Mouse (Mus musculus) stomach, postnatal 0 days (tissue): ENCODE data around the gene Stub1. TPM values are rescaled to one million over a fixed set of nuclear protein-coding genes. Genes with fewer than 3 reads are reported as not detected.
"Not testable (repeated sequence)": the region's sequence is repeated elsewhere in the genome, so short reads cannot be mapped to it uniquely, and the experiment has no call there.

ENCODE experiments used
- ATAC-seq: fragments of 200-750 bp; cut with Nextera tagmentation; 2 replicates; pipeline ENCODE4 v1.8.0; 2017; ENCODE audit not compliant: low FRiP score, low TSS enrichment
- DNase-seq: peaks from one replicate; pipeline ENCODE4 v3.0.0-alpha.2; 2016; ENCODE audit warnings: low spot score
- H3K27ac ChIP-seq: fragments of 300-500 bp; sonication (generic); replicated peaks from 2 replicates; pipeline ENCODE4 v1.5.1; 2014; ENCODE audit warnings: mild to moderate bottlenecking, control low read depth
- H3K27me3 ChIP-seq: fragments of 300-500 bp; sonication (generic); 2 replicates; pipeline ENCODE4 v1.6.1; 2014; ENCODE audit warnings: low read length; ENCODE audit not compliant: control insufficient read depth, insufficient read depth
- H3K36me3 ChIP-seq: fragments of 300-500 bp; sonication (generic); 2 replicates; pipeline ENCODE4 v1.6.1; 2014; ENCODE audit warnings: low read length, mixed read lengths; ENCODE audit not compliant: control insufficient read depth, insufficient read depth
- H3K4me1 ChIP-seq: fragments of 300-500 bp; sonication (generic); replicated peaks from 2 replicates; pipeline ENCODE4 v1.6.1; 2014; ENCODE audit warnings: antibody characterized with exemption; ENCODE audit not compliant: control insufficient read depth, insufficient read depth
- H3K4me2 ChIP-seq: fragments of 300-500 bp; sonication (generic); replicated peaks from 2 replicates; pipeline ENCODE4 v1.6.1; 2014; ENCODE audit warnings: low read depth, mild to moderate bottlenecking, control low read depth, moderate library complexity
- H3K4me3 ChIP-seq: fragments of 300-500 bp; sonication (generic); 2 replicates; pipeline ENCODE4 v1.5.1; 2014; ENCODE audit warnings: low read depth, low read length, control low read depth
- H3K9ac ChIP-seq: fragments of 300-500 bp; sonication (generic); 2 replicates; pipeline ENCODE4 v1.6.1; 2014; ENCODE audit warnings: mild to moderate bottlenecking, low read length, control low read depth, mixed read lengths
- H3K9me3 ChIP-seq: fragments of 300-500 bp; sonication (generic); 2 replicates; pipeline ENCODE4 v1.6.1; 2016; ENCODE audit warnings: low read length; ENCODE audit not compliant: control insufficient read depth
- CTCF ChIP-seq: IDR thresholded peaks from 2 replicates; pipeline ENCODE4 v1.5.1; 2016; ENCODE audit warnings: antibody characterized with exemption, low read depth, mild to moderate bottlenecking, moderate library complexity
- EP300 ChIP-seq: optimal IDR thresholded peaks from 2 replicates; pipeline ENCODE3; 2016; ENCODE audit warnings: antibody characterized with exemption
- WGBS: fragments of 180-500 bp; shearing (Covaris S2); extraction: QIAGEN DNeasy Blood & Tissue Kit; methylation state at CpG from one replicate; pipeline ENCODE4 v1.1.7; 2014; 5-methylcytosine and 5-hydroxymethylcytosine counted together
- polyA plus RNA-seq: library from polyadenylated mRNA; unstranded; fragments of >200 nt; fragmentation: Nextera tagmentation; extraction: Ambion mirVana; gene quantifications from 2 replicates; pipeline ENCODE4 v1.2.1, GENCODE M21; 2015

The Stub1 gene
- polyA plus RNA-seq, 1 experiment from 2014 or later: 215 TPM

DNA sequence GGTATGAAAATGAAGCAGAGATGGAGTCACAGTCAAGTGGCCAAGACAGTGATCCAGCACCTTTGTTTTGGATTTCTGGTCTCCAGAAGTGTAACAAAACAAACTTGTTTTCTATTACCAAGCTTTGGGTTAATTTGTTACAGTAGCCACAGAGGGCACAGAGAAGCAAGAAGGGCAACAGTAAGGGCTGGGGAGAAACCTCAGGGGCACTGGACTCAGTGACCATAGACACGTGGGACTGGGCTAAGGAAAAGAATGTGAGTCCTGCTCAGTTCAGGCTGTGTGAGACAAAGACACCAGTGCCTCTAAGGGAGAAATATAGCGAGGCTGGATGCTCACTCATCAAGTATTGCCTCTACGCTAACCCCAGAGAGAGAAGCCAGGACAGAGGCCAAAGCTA lies 39.5 kb upstream of the Stub1 start:
- H3K9me3 ChIP-seq: no peaks in the 10 kb centered on the region
- peaks cover 12% of the 10 kb centered on the region for H3K4me1 ChIP-seq
- no peak overlapping the region for H3K4me3 ChIP-seq
- H3K4me2 ChIP-seq: no peak overlapping the region
- H3K27me3 ChIP-seq: no peaks in the 10 kb centered on the region
- no peaks in the 10 kb centered on the region for H3K36me3 ChIP-seq
- no peak for DNase-seq
- ATAC-seq: no peak
- no peak overlapping the region for H3K9ac ChIP-seq
- no peak overlapping the region for H3K27ac ChIP-seq
- 87% methylated on average over 3 of the region's 3 CpGs for WGBS
- TF ChIP-seq CTCF: no peak

GRCm38 (mm10) chr17:25871566-25871965 lies 38.4 kb upstream of the Stub1 start:
- not testable (repeated sequence) for H3K36me3 ChIP-seq, DNase-seq, H3K9me3 ChIP-seq, H3K27ac ChIP-seq, ATAC-seq, H3K4me3 ChIP-seq, H3K27me3 ChIP-seq, H3K9ac ChIP-seq, H3K4me2 ChIP-seq
- peaks cover 13% of the 10 kb centered on the region for H3K4me1 ChIP-seq

DNA sequence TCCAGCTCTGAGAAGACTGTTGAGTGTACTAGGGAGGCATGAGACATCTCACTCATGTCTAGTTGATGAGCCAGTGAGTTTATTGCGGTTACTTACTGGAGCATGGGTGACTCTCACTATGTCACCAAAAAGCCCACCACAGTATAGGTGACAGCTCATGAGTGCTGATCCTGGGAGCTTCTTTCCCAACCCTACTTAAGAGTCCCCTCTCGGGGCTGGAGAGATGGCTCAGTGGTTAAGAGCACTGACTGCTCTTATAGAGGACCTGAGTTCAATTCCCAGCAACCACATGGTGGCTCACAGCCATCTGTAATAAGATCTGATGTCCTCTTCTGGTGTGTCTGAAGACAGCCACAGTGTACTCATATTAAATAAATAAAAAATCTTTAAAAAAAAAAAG lies 36.8 kb upstream of the Stub1 start:
- 89% methylated on average over 2 of the region's 2 CpGs for WGBS
- H3K4me2 ChIP-seq: no peak overlapping the region
- no peak for TF ChIP-seq EP300
- TF ChIP-seq CTCF: no peak

GRCm38 (mm10) chr17:25869498-25869897 lies 36.3 kb upstream of the Stub1 start:
- no peaks in the 10 kb centered on the region for H3K9me3 ChIP-seq
- H3K27ac ChIP-seq: no peak overlapping the region
- TF ChIP-seq CTCF (no peak), EP300 (no peak)
- H3K36me3 ChIP-seq: no peaks in the 10 kb centered on the region
- 83% methylated on average over 8 of the region's 8 CpGs for WGBS
- no peak for DNase-seq
- no peak for ATAC-seq
- no peak overlapping the region for H3K4me3 ChIP-seq
- no peaks in the 10 kb centered on the region for H3K27me3 ChIP-seq
- H3K9ac ChIP-seq: no peak overlapping the region
- H3K4me2 ChIP-seq: no peak overlapping the region
- H3K4me1 ChIP-seq: peaks cover 10% of the 10 kb centered on the region; the same call in 1 of the 2 replicates

More for the DNA sequence above, 36.8 kb upstream of the Stub1 start:
- H3K27me3 ChIP-seq: no peaks in the 10 kb centered on the region
- no peak overlapping the region for H3K27ac ChIP-seq
- ATAC-seq (no peak), DNase-seq (no peak)
- H3K9ac ChIP-seq: no peak overlapping the region
- H3K36me3 ChIP-seq: no peaks in the 10 kb centered on the region
- H3K4me1 ChIP-seq: peaks cover 10% of the 10 kb centered on the region; the same call in 1 of the 2 replicates
- H3K9me3 ChIP-seq: no peaks in the 10 kb centered on the region
- H3K4me3 ChIP-seq: no peak overlapping the region

GRCm38 (mm10) chr17:25868601-25869191 lies 35.5 kb upstream of the Stub1 start, which contains the start of gene Mcrip2:
TSS of gene Mcrip2 (minus strand) at chr17:25868764.
- H3K4me1 ChIP-seq: peaks cover 8% of the 10 kb centered on the region; the same call in 1 of the 2 replicates
- DNase-seq: peak; percentile 86
- H3K4me3 ChIP-seq: peak within 1 kb of the TSS; percentile 74
- peak within 1 kb of the TSS; percentile 86 for H3K27ac ChIP-seq
- no peaks in the 10 kb centered on the region for H3K27me3 ChIP-seq
- TF ChIP-seq CTCF: peak; percentile 42
- TF ChIP-seq EP300: no peak
- peak within 1 kb of the TSS; percentile 100 for H3K4me2 ChIP-seq
- ATAC-seq: peak; percentile 61
- peak within 1 kb of the TSS; percentile 76 for H3K9ac ChIP-seq
- WGBS: 0% methylated on average over 24 of the region's 24 CpGs
- H3K9me3 ChIP-seq: no peaks in the 10 kb centered on the region
- H3K36me3 ChIP-seq: no peaks in the 10 kb centered on the region

- H3K4me2 ChIP-seq: peak overlapping the region; percentile 100
- peak overlapping the region; percentile 76 for H3K9ac ChIP-seq
- no peaks in the 10 kb centered on the region for H3K36me3 ChIP-seq
- whole genome bisulfite sequencing: 1% methylated on average over 42 of the region's 42 CpGs
- peak; percentile 52 for DNase-seq
- TF ChIP-seq EP300 (no peak), CTCF (no peak)
- H3K4me1 ChIP-seq: peaks cover 8% of the 10 kb centered on the region; the same call in 1 of the 2 replicates
- peak overlapping the region; percentile 74 for H3K4me3 ChIP-seq
- H3K27ac ChIP-seq: peak overlapping the region; percentile 86
- H3K27me3 ChIP-seq: no peaks in the 10 kb centered on the region
- H3K9me3 ChIP-seq: no peaks in the 10 kb centered on the region
- peak; percentile 22 for ATAC-seq
Observed at GRCm38 (mm10) chr17:25867836-25868600, 34.8 kb upstream of the Stub1 start.
